Mouse (Mus musculus) cerebellum, adult 2 months (tissue): ENCODE data around the gene Pex6.

Source experiments
- CTCF ChIP-seq: fragments of 200-500 bp; IDR thresholded peaks from 2 replicates; pipeline ENCODE4 v1.5.1; 2011; ENCODE audit warnings: low read depth, mild to moderate bottlenecking, control low read depth, low read length, moderate library complexity, borderline replicate concordance; ENCODE audit not compliant: insufficient read depth
- POLR2A ChIP-seq: fragments of 200-500 bp; IDR thresholded peaks from 2 replicates; pipeline ENCODE4 v1.6.1; 2011; ENCODE audit warnings: low read length, control low read depth, borderline replicate concordance; ENCODE audit not compliant: insufficient read depth

DNA sequence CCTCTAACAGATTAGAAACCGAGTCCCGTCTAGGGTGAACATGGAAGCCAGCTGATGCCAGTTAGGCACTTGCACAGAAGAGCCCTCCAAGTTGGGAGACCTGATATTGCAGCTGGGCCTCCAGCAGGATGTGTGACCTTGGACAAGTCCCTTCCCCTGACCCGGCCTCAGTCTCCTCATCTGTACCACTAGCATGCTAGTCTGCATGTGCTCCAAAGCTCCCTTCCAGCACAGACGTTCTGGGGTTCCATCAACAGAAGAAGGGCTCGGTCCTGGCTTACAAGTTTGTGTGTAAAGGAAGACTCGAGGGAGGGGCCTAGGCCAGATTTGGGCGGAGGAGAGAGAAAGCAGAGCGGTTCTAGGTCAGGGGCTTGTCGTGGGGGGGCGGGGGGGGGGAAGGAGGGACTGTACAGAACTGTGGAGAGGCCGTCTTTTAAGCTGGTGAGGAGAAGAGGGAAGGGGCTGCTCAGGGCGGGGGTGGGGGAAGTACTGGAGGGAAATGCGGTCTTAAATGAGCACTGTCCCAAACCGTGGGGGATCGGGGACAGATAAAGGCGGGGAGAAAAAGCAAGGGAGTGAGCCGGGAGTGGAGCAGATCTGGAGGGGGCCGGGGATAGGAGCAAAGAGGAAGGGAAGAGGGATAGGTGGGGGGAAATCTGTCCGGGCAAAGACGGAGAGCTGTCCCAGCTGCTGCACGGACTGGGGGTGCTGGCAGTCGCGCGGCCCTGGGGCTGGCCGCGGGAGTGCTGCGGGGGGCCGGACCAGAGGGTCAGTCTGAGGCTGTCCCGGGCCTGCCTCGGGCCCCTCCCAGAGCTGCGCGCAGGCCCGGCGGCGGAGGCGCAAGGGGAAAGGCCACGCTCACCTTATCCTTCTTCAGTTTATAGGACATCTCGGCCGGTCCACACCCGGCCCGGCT is 7.0 kb upstream of the Pex6 start:
- no peak for TF ChIP-seq CTCF
- no peak for TF ChIP-seq POLR2A
